Mouse (Mus musculus) spleen, postnatal 36 days (tissue): ENCODE results near the gene Tifa.

Source experiments
- DNase-seq, 2 experiments: peaks; one replicate each; pipeline ENCODE4 v3.0.0; 2022; ENCODE audit warnings: low spot score in 2 of 2, mixed read lengths in 1 of 2

The Tifa gene

GRCm38 (mm10) chr3:127868046-127868758 lies 78.6 kb downstream of the Tifa start:
- no peak for DNase-seq

GRCm38 (mm10) chr3:127868880-127869279 lies 79.3 kb downstream of the Tifa start:
- no peak for DNase-seq

GRCm38 (mm10) chr3:127871575-127871974 lies 82.0 kb downstream of the Tifa start:
- no peak for DNase-seq

GRCm38 (mm10) chr3:127874254-127874883 lies 84.8 kb downstream of the Tifa start:
- no peak for DNase-seq

GRCm38 (mm10) chr3:127875059-127875458 lies 85.5 kb downstream of the Tifa start:
- no peak for DNase-seq

GRCm38 (mm10) chr3:127875509-127875908 lies 85.9 kb downstream of the Tifa start:
- DNase-seq, result no peak

- DNase-seq, result no peak
These were observed 90.4 kb downstream of the Tifa start for GRCm38 (mm10) chr3:127879968-127880367.

GRCm38 (mm10) chr3:127881684-127882083 lies 92.1 kb downstream of the Tifa start:
- DNase-seq, result no peak
